Mouse (Mus musculus) neural tube, embryonic 13.5 days (tissue): Measurements from ENCODE around the gene Rtn3. TPM values are rescaled to one million over a fixed set of nuclear protein-coding genes. Genes with fewer than 3 reads are reported as not detected.

Source experiments
- ATAC-seq: fragments of 200-750 bp; cut with Nextera tagmentation; 2 replicates; pipeline ENCODE4 v1.8.0; 2017; ENCODE audit warnings: low read depth, mild to moderate bottlenecking, moderate TSS enrichment, moderate library complexity
- H3K27ac ChIP-seq: fragments of 300-500 bp; sonication (generic); replicated peaks from 2 replicates; pipeline ENCODE4 v1.5.1; 2015; ENCODE audit warnings: moderate library complexity, mild to moderate bottlenecking, inconsistent platforms
- H3K27me3 ChIP-seq: fragments of 300-500 bp; sonication (generic); 2 replicates; pipeline ENCODE4 v1.6.1; 2015; ENCODE audit warnings: mild to moderate bottlenecking, inconsistent platforms
- H3K36me3 ChIP-seq: fragments of 300-500 bp; sonication (generic); 2 replicates; pipeline ENCODE4 v1.6.1; 2015; ENCODE audit warnings: mild to moderate bottlenecking, inconsistent platforms
- H3K4me1 ChIP-seq: fragments of 300-500 bp; sonication (generic); replicated peaks from 2 replicates; pipeline ENCODE4 v1.6.1; 2015; ENCODE audit warnings: inconsistent platforms
- H3K4me2 ChIP-seq: fragments of 300-500 bp; sonication (generic); 2 replicates; pipeline ENCODE4 v1.6.1; 2015; ENCODE audit warnings: inconsistent platforms, mild to moderate bottlenecking, moderate library complexity
- H3K4me3 ChIP-seq: fragments of 300-500 bp; sonication (generic); 2 replicates; pipeline ENCODE4 v1.5.1; 2015; ENCODE audit warnings: mild to moderate bottlenecking, inconsistent platforms
- H3K9ac ChIP-seq: fragments of 300-500 bp; sonication (generic); 2 replicates; pipeline ENCODE4 v1.6.1; 2015; ENCODE audit warnings: moderate library complexity, mild to moderate bottlenecking, inconsistent platforms
- H3K9me3 ChIP-seq: fragments of 300-500 bp; sonication (generic); 2 replicates; pipeline ENCODE4 v1.6.1; 2016; ENCODE audit warnings: inconsistent platforms
- WGBS: fragments of 180-500 bp; shearing (Covaris S2); methylation state at CpG from one replicate; pipeline ENCODE4 v1.1.7; 2015; 5-methylcytosine and 5-hydroxymethylcytosine counted together
- polyA plus RNA-seq: library from polyadenylated mRNA; unstranded; fragments of >200 nt; fragmentation: Nextera tagmentation; extraction: Ambion mirVana; gene quantifications from 2 replicates; pipeline ENCODE4 v1.2.1, GENCODE M21; 2015

Rtn3 gene
- polyA plus RNA-seq, 1 experiment from 2014 or later, result 529 TPM

- ATAC-seq, result 0 out of 2 replicates have a peak, but pooled peaks have one; percentile 52
- Histone ChIP-seq H3K4me3 (no peak overlapping the region), H3K36me3 (peaks cover 42% of the 10 kb centered on the region), H3K4me1 (peaks cover 11% of the 10 kb centered on the region; the same call in 1 of the 2 replicates), H3K27ac (peak overlapping the region; percentile 65), H3K4me2 (no peak overlapping the region), H3K9me3 (no peaks in the 10 kb centered on the region), H3K27me3 (no peaks in the 10 kb centered on the region), H3K9ac (no peak overlapping the region)
- WGBS, result 71% methylated on average over 5 of the region's 5 CpGs
Observed at GRCm38 (mm10) chr19:7436061-7436970, 46.8 kb downstream of the Rtn3 start.

GRCm38 (mm10) chr19:7434887-7435286, 48.2 kb downstream of the Rtn3 start:
- Histone ChIP-seq H3K36me3 (peaks cover 54% of the 10 kb centered on the region), H3K4me2 (no peak overlapping the region), H3K27me3 (no peaks in the 10 kb centered on the region), H3K9ac (no peak overlapping the region), H3K4me1 (0 out of 2 replicates have a peak, but pooled peaks cover 4% of the 10 kb centered on the region), H3K27ac (no peak overlapping the region), H3K9me3 (no peaks in the 10 kb centered on the region), H3K4me3 (no peak overlapping the region)
- 80% methylated on average over 2 of the region's 2 CpGs for WGBS
- ATAC-seq, result no peak

- no peak overlapping the region for H3K4me3 ChIP-seq
- no peak for ATAC-seq
- H3K36me3 ChIP-seq, result peaks cover 86% of the 10 kb centered on the region
- no peaks in the 10 kb centered on the region for H3K27me3 ChIP-seq
- H3K4me2 ChIP-seq, result peak overlapping the region; percentile 88; the same call in 1 of the 2 replicates
- peaks cover 52% of the 10 kb centered on the region for H3K4me1 ChIP-seq
- H3K9ac ChIP-seq, result no peak overlapping the region
- 64% methylated on average over 3 of the region's 3 CpGs for WGBS
- H3K9me3 ChIP-seq, result no peaks in the 10 kb centered on the region
- no peak overlapping the region for H3K27ac ChIP-seq
Observed at GRCm38 (mm10) chr19:7425398-7425775, 57.7 kb downstream of the Rtn3 start.

- H3K4me1 ChIP-seq, result peaks cover 58% of the 10 kb centered on the region
- H3K4me3 ChIP-seq, result peak overlapping the region; percentile 88; the same call in 1 of the 2 replicates
- no peaks in the 10 kb centered on the region for H3K9me3 ChIP-seq
- H3K4me2 ChIP-seq, result peak overlapping the region; percentile 88
- peak overlapping the region; percentile 99 for H3K27ac ChIP-seq
- H3K27me3 ChIP-seq, result no peaks in the 10 kb centered on the region
- WGBS, result 53% methylated on average over 8 of the region's 8 CpGs
- ATAC-seq, result no peak
- H3K9ac ChIP-seq, result peak overlapping the region; percentile 100
- peaks cover 86% of the 10 kb centered on the region for H3K36me3 ChIP-seq
Observed at GRCm38 (mm10) chr19:7424590-7425397, 58.3 kb downstream of the Rtn3 start.

- H3K27ac ChIP-seq, result peak overlapping the region; percentile 99
- H3K36me3 ChIP-seq, result peaks cover 80% of the 10 kb centered on the region
- H3K9ac ChIP-seq, result peak overlapping the region; percentile 100
- H3K4me2 ChIP-seq, result peak overlapping the region; percentile 88
- H3K27me3 ChIP-seq, result no peaks in the 10 kb centered on the region
- peaks cover 64% of the 10 kb centered on the region for H3K4me1 ChIP-seq
- peak overlapping the region; percentile 88 for H3K4me3 ChIP-seq
- WGBS, result 61% methylated on average over 7 of the region's 7 CpGs
- ATAC-seq, result no peak
- no peaks in the 10 kb centered on the region for H3K9me3 ChIP-seq
Observed at GRCm38 (mm10) chr19:7424131-7424530, 59.0 kb downstream of the Rtn3 start.

GRCm38 (mm10) chr19:7423656-7424030, 59.4 kb downstream of the Rtn3 start:
- WGBS, result 15% methylated on average over 16 of the region's 16 CpGs
- H3K4me2 ChIP-seq, result peak overlapping the region; percentile 88
- H3K27ac ChIP-seq, result peak overlapping the region; percentile 99

GRCm38 (mm10) chr19:7423028-7423655, 59.9 kb downstream of the Rtn3 start:
- Histone ChIP-seq H3K9me3 (no peaks in the 10 kb centered on the region), H3K4me3 (peak overlapping the region; percentile 88), H3K9ac (peak overlapping the region; percentile 100), H3K27ac (peak overlapping the region; percentile 99), H3K4me1 (peaks cover 70% of the 10 kb centered on the region), H3K27me3 (no peaks in the 10 kb centered on the region), H3K4me2 (peak overlapping the region; percentile 88), H3K36me3 (peaks cover 70% of the 10 kb centered on the region)
- peak; percentile 49 for ATAC-seq
- 9% methylated on average over 51 of the region's 51 CpGs for WGBS

More at GRCm38 (mm10) chr19:7423656-7424030, 59.4 kb downstream of the Rtn3 start:
- ATAC-seq, result no peak; the same call in 1 of the 2 replicates
- no peaks in the 10 kb centered on the region for H3K9me3 ChIP-seq
- peaks cover 75% of the 10 kb centered on the region for H3K36me3 ChIP-seq
- peak overlapping the region; percentile 100 for H3K9ac ChIP-seq
- H3K27me3 ChIP-seq, result no peaks in the 10 kb centered on the region
- peak overlapping the region; percentile 88 for H3K4me3 ChIP-seq
- peaks cover 69% of the 10 kb centered on the region for H3K4me1 ChIP-seq

- Histone ChIP-seq H3K27ac (peak overlapping the region; percentile 99), H3K4me1 (peaks cover 70% of the 10 kb centered on the region), H3K9me3 (no peaks in the 10 kb centered on the region), H3K27me3 (no peaks in the 10 kb centered on the region), H3K4me3 (peak overlapping the region; percentile 88), H3K4me2 (peak overlapping the region; percentile 88), H3K9ac (peak overlapping the region; percentile 100), H3K36me3 (peaks cover 65% of the 10 kb centered on the region)
- 3% methylated on average over 35 of the region's 35 CpGs for WGBS
- peak; percentile 4; the same call in 1 of the 2 replicates for ATAC-seq
Observed at GRCm38 (mm10) chr19:7422656-7423027, 60.4 kb downstream of the Rtn3 start.

GRCm38 (mm10) chr19:7421602-7422591, 61.2 kb downstream of the Rtn3 start:
- ATAC-seq, result peak; percentile 45
- Histone ChIP-seq H3K4me1 (peaks cover 70% of the 10 kb centered on the region), H3K27ac (peak overlapping the region; percentile 99), H3K27me3 (no peaks in the 10 kb centered on the region), H3K9ac (peak overlapping the region; percentile 100), H3K4me2 (peak overlapping the region; percentile 88), H3K9me3 (no peaks in the 10 kb centered on the region), H3K4me3 (peak overlapping the region; percentile 88), H3K36me3 (peaks cover 58% of the 10 kb centered on the region)
- WGBS, result 5% methylated on average over 43 of the region's 48 CpGs

- ATAC-seq, result no peak
- Histone ChIP-seq H3K9ac (peak overlapping the region; percentile 100), H3K36me3 (peaks cover 49% of the 10 kb centered on the region), H3K27ac (peak overlapping the region; percentile 99), H3K9me3 (no peaks in the 10 kb centered on the region), H3K4me2 (peak overlapping the region; percentile 88), H3K4me1 (peaks cover 77% of the 10 kb centered on the region), H3K4me3 (peak overlapping the region; percentile 88), H3K27me3 (no peaks in the 10 kb centered on the region)
- WGBS, result 39% methylated on average over 27 of the region's 27 CpGs
Observed at GRCm38 (mm10) chr19:7420841-7421601, 62.1 kb downstream of the Rtn3 start.
